Mouse (Mus musculus): ENCODE results near the gene Fra10ac1. TPM values are rescaled to one million over a fixed set of nuclear protein-coding genes. Genes with fewer than 3 reads are reported as not detected.

The Fra10ac1 gene
- 10 to 100 TPM; 11.3 to 13.2 TPM for total RNA-seq (2021)
- long read RNA-seq, experiment 1, transcript Fra10ac1-201 (14 exons, 1,402 nt), result major isoform, 21 of 28 reads
- long read RNA-seq, experiment 1, partial matches to known transcripts, result 5 of 28 reads
- long read RNA-seq, experiment 1, other reads (novel, unspliced or antisense), result 2 of 28 reads
- long read RNA-seq, experiment 2, transcript Fra10ac1-201 (14 exons, 1,402 nt), result major isoform, 8 of 24 reads
- long read RNA-seq, experiment 2, partial matches to known transcripts, result 4 of 24 reads
- long read RNA-seq, experiment 2, other reads (novel, unspliced or antisense), result 11 of 24 reads

DNA sequence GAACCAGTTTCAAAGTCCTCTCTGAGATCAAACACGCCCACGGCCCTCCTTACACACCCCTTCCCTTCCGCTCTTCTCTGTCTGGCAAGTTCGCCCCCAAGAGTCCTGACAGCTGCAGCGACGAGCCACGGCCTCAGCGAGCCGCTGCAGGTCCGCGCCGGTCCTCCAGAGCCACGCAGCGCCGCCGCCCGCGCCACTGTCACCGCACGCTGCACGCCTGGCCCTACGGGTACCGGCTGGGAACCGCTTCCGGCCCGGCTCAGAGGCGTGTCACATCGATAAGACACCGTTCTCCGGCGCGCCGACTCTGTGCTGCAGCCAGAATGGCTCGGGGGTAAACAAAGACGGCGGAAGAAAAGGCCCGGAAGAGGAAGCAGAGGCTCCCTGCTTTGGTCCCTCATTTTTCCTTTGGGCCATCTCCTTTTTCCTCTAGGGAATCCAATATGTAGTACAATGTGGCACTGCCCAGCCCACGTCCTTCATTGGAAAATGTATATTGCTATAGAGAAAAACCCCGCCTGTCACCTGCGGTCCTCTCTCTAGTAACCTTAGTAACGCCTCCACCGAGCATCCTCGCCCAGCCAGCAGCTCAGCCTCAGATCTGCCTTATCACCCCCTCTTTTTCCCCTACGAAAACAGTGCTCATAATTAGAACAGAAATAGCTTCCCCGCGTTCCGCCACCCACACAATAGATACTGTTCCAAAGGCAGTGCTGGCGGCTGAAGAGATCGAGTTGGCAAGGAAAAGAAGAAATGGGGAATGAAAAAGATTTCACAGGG is at the start of gene Fra10ac1:
Fra10ac1 (minus strand) TSS at position 252 of the 780 bp plus-strand sequence.
- peak; percentile 82 to 90 for DNase-seq (ENCODE audit: low spot score in 2 of 2)

GRCm38 (mm10) chr19:38271071-38271470 is 47.1 kb upstream of the Fra10ac1 start:
- DNase-seq (ENCODE audit: low spot score in 2 of 2), result no peak

DNA sequence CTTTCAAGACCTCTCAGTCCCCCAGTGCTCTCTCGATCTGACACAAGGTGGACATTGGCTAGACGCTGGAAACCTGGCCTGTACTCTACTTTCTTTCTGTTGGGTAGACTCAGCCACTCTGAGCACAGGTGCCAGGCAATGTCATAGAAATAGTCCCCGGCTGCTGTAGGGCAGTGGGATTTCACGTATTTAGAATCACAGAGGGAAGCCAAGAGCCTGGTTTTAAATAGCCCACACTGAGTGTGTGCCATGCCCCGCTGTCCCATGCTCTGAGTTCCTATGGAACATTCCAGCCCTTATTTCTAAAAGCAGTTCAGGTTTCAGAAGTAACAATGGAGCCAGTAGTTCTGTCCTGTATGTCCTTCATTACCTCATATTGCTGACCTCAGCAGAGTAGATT is 43.5 kb upstream of the Fra10ac1 start:
- no peak for DNase-seq (ENCODE audit: low spot score in 2 of 2)

- DNase-seq (ENCODE audit: low spot score in 2 of 2), result no peak
These were observed 41.8 kb upstream of the Fra10ac1 start for GRCm38 (mm10) chr19:38265767-38266166.

- DNase-seq (ENCODE audit: low spot score in 2 of 2), result no peak
These were observed 40.8 kb upstream of the Fra10ac1 start, which contains the start of gene Lgi1 for GRCm38 (mm10) chr19:38264505-38265500. Lgi1 (plus strand) TSS chr19:38264536.

DNA sequence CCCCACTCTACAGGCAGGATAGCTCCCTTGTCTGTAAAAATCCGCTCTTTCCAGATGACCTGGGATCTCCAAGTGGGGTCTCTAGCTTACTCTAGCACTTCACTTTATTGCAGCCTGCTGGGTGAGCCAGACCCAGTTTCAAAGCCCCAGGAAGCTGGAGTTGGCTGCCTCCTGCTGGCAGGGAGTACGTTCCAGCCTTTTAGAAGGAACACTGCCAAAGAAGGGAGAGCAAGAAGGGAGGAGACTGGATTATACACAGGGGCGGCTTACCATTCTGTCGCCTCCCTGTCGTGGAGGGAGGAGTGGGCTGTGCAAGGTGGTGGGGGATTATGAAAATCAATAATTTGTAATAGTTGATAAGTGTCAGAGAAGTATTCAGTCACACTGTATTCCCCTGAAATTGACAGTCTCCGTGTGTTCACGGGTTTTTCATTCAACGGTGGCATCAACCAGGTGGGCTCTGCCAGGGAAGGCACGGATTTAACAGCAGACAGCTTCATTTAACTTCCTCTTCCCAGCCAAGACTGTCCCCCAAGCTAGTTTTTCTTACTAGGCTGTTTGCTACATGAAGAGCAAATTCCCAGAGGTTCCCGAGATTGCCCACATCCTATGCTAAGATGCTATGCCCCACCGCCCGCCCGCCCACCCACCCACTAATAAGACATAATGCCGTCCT is 40.0 kb upstream of the Fra10ac1 start:
- DNase-seq (ENCODE audit: low spot score in 2 of 2), result peak in 1 of 2 experiments; percentile 25

DNA sequence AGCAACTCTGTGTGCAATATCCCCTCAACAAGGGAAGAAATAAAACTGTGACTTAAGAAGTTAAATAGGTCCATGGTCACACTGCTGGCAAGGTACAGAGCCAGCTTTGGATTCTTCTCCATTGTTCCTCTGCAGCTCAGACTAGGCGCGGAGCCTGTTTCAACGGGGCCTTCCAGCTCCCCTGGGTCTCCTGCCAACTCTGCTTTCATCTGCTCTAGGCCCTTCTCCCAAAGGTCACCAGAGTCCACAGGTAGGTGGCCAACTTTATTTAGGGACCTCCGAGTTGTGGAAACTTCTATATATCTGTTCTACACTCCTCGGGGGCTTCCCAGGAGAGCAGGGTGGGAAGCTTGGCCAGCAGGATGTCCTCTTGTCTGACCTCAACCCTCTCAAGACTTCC is 37.4 kb upstream of the Fra10ac1 start:
- DNase-seq (ENCODE audit: low spot score in 2 of 2), result no peak

DNA sequence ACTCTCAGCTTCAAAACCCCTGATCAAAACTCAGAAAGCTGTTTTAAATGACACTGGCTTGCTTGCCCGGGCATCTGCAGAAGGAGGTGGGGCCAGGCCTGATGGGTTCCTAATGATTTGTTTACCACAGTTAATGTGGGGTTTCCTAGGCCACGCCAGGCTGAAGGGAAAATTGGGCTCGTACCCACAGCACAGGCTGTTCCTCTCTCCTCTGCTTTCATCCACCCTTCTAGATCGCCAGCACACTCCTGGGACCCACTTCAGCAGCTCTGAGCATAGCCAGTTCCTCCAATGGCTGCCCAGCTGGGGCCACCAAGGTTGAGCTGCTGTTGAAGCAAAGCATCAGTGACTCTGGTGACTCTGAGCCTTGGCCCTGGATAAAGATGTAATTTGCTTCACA is 36.4 kb upstream of the Fra10ac1 start:
- DNase-seq (ENCODE audit: low spot score in 2 of 2), result no peak

GRCm38 (mm10) chr19:38259436-38259835 is 35.5 kb upstream of the Fra10ac1 start:
- no peak for DNase-seq (ENCODE audit: low spot score in 2 of 2)

DNA sequence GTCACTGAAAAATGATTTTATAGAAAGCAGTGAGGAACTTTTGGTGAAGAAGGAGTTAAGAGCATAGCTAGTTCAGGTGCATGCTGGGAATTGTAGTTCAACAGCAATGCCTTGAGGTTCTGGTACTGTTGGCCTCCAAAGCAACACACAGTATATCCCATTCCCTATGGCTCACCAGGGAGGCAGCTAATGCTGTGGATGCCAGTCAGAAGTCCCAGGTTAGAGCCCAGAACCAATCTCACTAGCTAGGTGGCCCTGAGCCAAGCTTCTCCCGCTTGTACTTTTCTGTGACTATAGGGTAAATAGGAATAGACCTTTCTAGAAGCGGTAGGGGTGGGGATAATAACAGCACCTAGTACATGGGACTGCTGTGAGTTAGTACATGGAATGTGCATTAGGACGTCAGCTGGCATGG is 34.7 kb upstream of the Fra10ac1 start:
- no peak for DNase-seq (ENCODE audit: low spot score in 2 of 2)

GRCm38 (mm10) chr19:38253796-38254195 is 29.8 kb upstream of the Fra10ac1 start:
- DNase-seq (ENCODE audit: low spot score in 2 of 2), result no peak

GRCm38 (mm10) chr19:38249627-38250026 is 25.7 kb upstream of the Fra10ac1 start:
- DNase-seq (ENCODE audit: low spot score in 2 of 2), result no peak

GRCm38 (mm10) chr19:38246177-38246622 is 22.2 kb upstream of the Fra10ac1 start:
- DNase-seq (ENCODE audit: low spot score in 2 of 2), result no peak

DNA sequence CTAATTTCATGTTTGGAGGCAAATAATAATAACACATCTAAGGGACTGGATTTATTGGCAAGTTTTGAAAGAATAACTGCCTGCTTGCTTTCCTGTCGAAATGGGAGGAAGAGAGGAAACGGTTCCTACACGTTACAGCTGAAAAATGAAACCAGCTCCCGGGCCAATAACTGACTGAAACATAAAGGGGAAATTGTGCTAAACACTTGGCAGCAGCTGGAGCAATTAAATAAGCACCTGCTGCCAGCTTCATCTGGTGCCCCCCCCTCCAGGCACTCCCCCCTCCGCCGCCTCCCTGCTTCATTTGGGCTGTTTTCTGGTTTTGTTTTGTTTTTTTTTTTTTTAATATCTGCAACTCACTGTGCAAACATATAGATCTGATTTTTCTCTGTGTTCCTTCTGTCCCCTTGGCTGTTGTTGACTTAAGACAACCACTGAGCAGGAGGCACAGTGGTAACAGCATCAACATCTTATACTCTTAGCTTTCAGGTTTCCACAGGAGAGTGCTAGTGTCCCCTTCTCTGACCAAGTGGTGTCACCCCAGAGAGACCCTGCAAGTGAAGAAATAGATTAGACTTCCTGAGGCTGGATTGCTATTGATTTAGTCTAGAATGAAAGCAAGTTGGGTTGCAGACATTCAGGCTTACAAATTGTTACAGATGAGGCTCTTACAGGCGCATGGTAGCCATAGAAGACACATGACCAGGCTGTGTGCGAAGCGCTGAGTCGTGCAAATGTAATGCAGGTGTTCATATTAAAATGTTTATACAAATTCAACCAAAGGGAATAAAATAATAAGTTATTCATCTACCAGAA is 21.6 kb upstream of the Fra10ac1 start:
- DNase-seq (ENCODE audit: low spot score in 2 of 2), result no peak

- DNase-seq (ENCODE audit: low spot score in 2 of 2), result no peak
These were observed 20.8 kb upstream of the Fra10ac1 start for GRCm38 (mm10) chr19:38244748-38245147.

DNA sequence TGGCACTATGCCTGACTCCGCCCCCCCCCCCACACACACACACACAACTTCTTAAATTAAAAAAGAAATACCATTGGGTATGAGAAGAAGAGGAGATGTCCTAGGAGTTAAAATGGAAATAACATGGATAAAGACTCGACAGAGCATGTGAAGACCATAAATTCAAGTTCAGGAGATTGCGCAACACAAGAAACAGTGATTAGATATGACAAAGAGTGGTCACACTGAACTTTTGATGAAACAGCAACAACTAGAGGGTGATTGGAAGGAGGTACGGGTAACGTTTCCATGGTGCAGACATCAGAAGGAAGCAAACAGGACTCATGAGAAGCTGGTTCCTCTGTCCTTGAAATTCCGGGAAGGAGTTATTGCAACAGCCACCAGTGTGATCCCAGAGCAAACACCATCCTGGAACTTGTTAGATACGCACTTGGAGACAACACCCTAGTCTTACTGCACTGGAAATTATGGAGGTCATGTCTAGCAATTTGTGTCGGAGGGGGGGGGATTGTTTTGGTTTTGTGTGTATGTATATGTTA is 18.4 kb upstream of the Fra10ac1 start:
- DNase-seq (ENCODE audit: low spot score in 2 of 2), result no peak

GRCm38 (mm10) chr19:38238213-38238951 is 14.4 kb upstream of the Fra10ac1 start:
- no peak for DNase-seq (ENCODE audit: low spot score in 2 of 2)

GRCm38 (mm10) chr19:38237834-38238212 is 13.9 kb upstream of the Fra10ac1 start:
- DNase-seq (ENCODE audit: low spot score in 2 of 2), result no peak

DNA sequence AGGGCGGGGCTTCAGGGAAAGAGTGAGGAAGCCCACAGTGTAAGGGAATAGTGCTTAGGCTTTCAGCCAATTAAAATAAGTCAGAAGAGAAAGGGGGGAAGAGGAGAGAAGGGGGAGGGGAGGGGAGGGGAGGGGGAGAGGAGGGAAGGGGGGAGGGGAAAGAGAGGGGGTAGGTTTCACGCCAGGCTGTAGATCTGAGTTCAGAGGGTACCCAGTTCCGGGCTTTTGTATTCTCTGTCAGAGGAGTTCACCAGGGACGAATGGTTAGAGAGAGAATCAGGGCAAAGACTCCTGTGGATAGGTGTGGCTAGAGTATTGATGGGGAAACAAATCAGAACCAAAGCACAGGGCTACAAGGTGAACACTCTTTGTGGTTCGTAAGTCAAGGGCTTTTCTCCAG is 12.6 kb upstream of the Fra10ac1 start:
- no peak for DNase-seq (ENCODE audit: low spot score in 2 of 2)
